Mouse (Mus musculus) intestine, postnatal 0 days (tissue): ENCODE measurements around the gene Kctd2. TPM values are rescaled to one million over a fixed set of nuclear protein-coding genes. Genes with fewer than 3 reads are reported as not detected.
"Not testable (repeated sequence)": the region's sequence is repeated elsewhere in the genome, so short reads cannot be mapped to it uniquely, and the experiment has no call there.

ENCODE experiments used
- ATAC-seq: fragments of 200-750 bp; cut with Nextera tagmentation; 2 replicates; pipeline ENCODE4 v1.8.0; 2017; ENCODE audit warnings: mild to moderate bottlenecking, moderate TSS enrichment, moderate library complexity
- H3K27ac ChIP-seq: fragments of 300-500 bp; sonication (generic); 2 replicates; pipeline ENCODE4 v1.5.1; 2014; ENCODE audit warnings: mild to moderate bottlenecking, low read depth, low read length, moderate library complexity
- H3K27me3 ChIP-seq: fragments of 300-500 bp; sonication (generic); replicated peaks from 2 replicates; pipeline ENCODE4 v1.6.1; 2014; ENCODE audit warnings: low read length, mixed read lengths; ENCODE audit not compliant: control insufficient read depth, insufficient read depth
- H3K36me3 ChIP-seq: fragments of 300-500 bp; sonication (generic); 2 replicates; pipeline ENCODE4 v1.6.1; 2014; ENCODE audit warnings: mild to moderate bottlenecking, moderate library complexity; ENCODE audit not compliant: control insufficient read depth, insufficient read depth
- H3K4me1 ChIP-seq: fragments of 300-500 bp; sonication (generic); replicated peaks from 2 replicates; pipeline ENCODE4 v1.6.1; 2014; ENCODE audit warnings: antibody characterized with exemption, low read length, mixed read lengths; ENCODE audit not compliant: control insufficient read depth, insufficient read depth
- H3K4me2 ChIP-seq: fragments of 300-500 bp; sonication (generic); replicated peaks from 2 replicates; pipeline ENCODE4 v1.6.1; 2014; ENCODE audit warnings: low read depth, mild to moderate bottlenecking, moderate library complexity
- H3K4me3 ChIP-seq: fragments of 300-500 bp; sonication (generic); 2 replicates; pipeline ENCODE4 v1.5.1; 2014; ENCODE audit warnings: low read depth, low read length
- H3K9ac ChIP-seq: fragments of 300-500 bp; sonication (generic); 2 replicates; pipeline ENCODE4 v1.6.1; 2014; ENCODE audit warnings: mild to moderate bottlenecking, low read depth, low read length
- H3K9me3 ChIP-seq: fragments of 300-500 bp; sonication (generic); 2 replicates; pipeline ENCODE4 v1.6.1; 2016; ENCODE audit warnings: mixed run types; ENCODE audit not compliant: control insufficient read depth
- CTCF ChIP-seq: sonication (generic); IDR thresholded peaks from 2 replicates; pipeline ENCODE4 v1.5.1; 2016; ENCODE audit warnings: low read depth, mild to moderate bottlenecking, control low read depth, antibody characterized with exemption, moderate library complexity
- WGBS: fragments of 180-500 bp; shearing (Covaris S2); extraction: QIAGEN DNeasy Blood & Tissue Kit; methylation state at CpG from one replicate; pipeline ENCODE4 v1.1.7; 2014; 5-methylcytosine and 5-hydroxymethylcytosine counted together
- polyA plus RNA-seq: library from polyadenylated mRNA; unstranded; fragments of >200 nt; fragmentation: Nextera tagmentation; extraction: Ambion mirVana; gene quantifications from 2 replicates; pipeline ENCODE4 v1.2.1, GENCODE M21; 2015

Gene Kctd2
- polyA plus RNA-seq, 1 experiment from 2014 or later = 17.5 TPM

DNA sequence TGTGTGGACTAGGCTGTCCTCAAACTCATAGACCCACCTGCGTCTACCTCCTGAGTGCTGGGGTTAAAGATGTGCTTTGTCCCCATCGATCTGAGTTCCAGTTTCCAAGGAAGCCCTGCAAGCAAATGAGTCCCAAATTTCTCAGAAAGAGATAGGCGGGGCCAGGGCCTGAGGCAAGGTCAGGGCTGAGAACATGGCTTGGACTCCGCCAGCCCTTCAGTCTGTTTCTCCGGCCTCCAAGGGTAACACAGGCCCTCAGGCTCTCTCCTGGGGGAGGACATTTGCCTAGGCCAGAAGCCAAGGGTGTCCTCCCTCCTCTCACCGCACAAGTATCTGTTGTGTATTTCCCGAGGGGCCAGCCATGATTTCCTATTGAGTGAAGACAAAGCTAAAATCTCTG, 52.3 kb downstream of the Kctd2 start:
- no peak for TF ChIP-seq CTCF

GRCm38 (mm10) chr11:115473626-115474275, 53.8 kb downstream of the Kctd2 start:
- WGBS = 24% methylated on average over 15 of the region's 15 CpGs
- Histone ChIP-seq H3K27ac (no peak overlapping the region; the same call in 1 of the 2 replicates), H3K4me3 (no peak overlapping the region), H3K9me3 (no peaks in the 10 kb centered on the region), H3K36me3 (no peaks in the 10 kb centered on the region), H3K4me2 (peak overlapping the region; percentile 6; the same call in 1 of the 2 replicates), H3K27me3 (no peaks in the 10 kb centered on the region), H3K9ac (no peak overlapping the region), H3K4me1 (0 out of 2 replicates have a peak, but pooled peaks cover 6% of the 10 kb centered on the region)
- ATAC-seq = peak; percentile 51
- peak; percentile 98 for TF ChIP-seq CTCF

More for the DNA sequence above, 52.3 kb downstream of the Kctd2 start:
- no peak for ATAC-seq
- Histone ChIP-seq H3K9me3 (no peaks in the 10 kb centered on the region), H3K4me1 (0 out of 2 replicates have a peak, but pooled peaks cover 6% of the 10 kb centered on the region), H3K27me3 (no peaks in the 10 kb centered on the region), H3K4me3 (no peak overlapping the region), H3K4me2 (no peak overlapping the region), H3K9ac (no peak overlapping the region), H3K36me3 (no peaks in the 10 kb centered on the region), H3K27ac (no peak overlapping the region)
- 84% methylated on average over 7 of the region's 7 CpGs for WGBS

GRCm38 (mm10) chr11:115475025-115475757, 55.3 kb downstream of the Kctd2 start, which contains the start of gene Armc7:
Gene Armc7 (plus strand): TSS chr11:115475667.
- peaks cover 8% of the 10 kb centered on the region; the same call in 1 of the 2 replicates for H3K36me3 ChIP-seq
- H3K4me3 ChIP-seq = peak within 1 kb of the TSS; percentile 79
- H3K4me1 ChIP-seq = 0 out of 2 replicates have a peak, but pooled peaks cover 6% of the 10 kb centered on the region
- no peak for TF ChIP-seq CTCF
- no peaks in the 10 kb centered on the region for H3K9me3 ChIP-seq
- H3K27ac ChIP-seq = peak within 1 kb of the TSS; percentile 31; the same call in 1 of the 2 replicates
- WGBS = under 1% methylated on average over 26 of the region's 26 CpGs
- no peaks in the 10 kb centered on the region for H3K27me3 ChIP-seq
- ATAC-seq = peak; percentile 92
- H3K4me2 ChIP-seq = peak within 1 kb of the TSS; percentile 89
- peak within 1 kb of the TSS; percentile 81 for H3K9ac ChIP-seq

DNA sequence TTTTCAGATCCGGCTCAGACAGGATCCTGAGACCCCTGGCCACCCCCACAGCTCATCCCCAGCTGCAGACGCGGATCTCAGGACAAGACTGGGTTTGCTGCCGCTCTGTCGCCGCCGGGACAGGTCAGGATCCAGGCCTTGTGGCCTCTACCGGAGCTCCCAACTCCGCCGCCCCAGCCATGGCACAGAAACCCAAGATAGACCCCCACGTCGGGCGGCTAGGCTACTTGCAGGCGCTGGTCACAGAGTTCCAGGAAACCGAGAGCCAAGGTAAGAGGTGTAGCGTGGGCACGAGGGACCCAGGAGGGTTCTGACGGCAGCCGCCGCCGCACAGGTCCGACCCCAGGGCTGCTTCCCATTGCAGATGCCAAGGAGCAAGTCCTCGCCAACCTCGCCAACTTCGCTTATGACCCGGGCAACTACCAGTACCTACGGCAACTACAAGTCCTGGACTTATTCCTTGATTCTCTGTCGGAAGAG, 55.9 kb downstream of the Kctd2 start:
- Histone ChIP-seq H3K9me3 (no peaks in the 10 kb centered on the region), H3K36me3 (peaks cover 11% of the 10 kb centered on the region; the same call in 1 of the 2 replicates), H3K9ac (peak overlapping the region; percentile 81), H3K4me2 (peak overlapping the region; percentile 89), H3K27ac (peak overlapping the region; percentile 31; the same call in 1 of the 2 replicates), H3K27me3 (no peaks in the 10 kb centered on the region), H3K4me1 (0 out of 2 replicates have a peak, but pooled peaks cover 6% of the 10 kb centered on the region), H3K4me3 (peak overlapping the region; percentile 79)
- 3% methylated on average over 28 of the region's 28 CpGs for WGBS
- no peak; the same call in 1 of the 2 replicates for TF ChIP-seq CTCF
- ATAC-seq = peak; percentile 31

GRCm38 (mm10) chr11:115476630-115477029, 56.7 kb downstream of the Kctd2 start:
- not testable (repeated sequence) for H3K9ac ChIP-seq, ATAC-seq, H3K4me1 ChIP-seq, H3K27ac ChIP-seq, H3K27me3 ChIP-seq, H3K9me3 ChIP-seq
- 67% methylated on average over 4 of the region's 4 CpGs for WGBS
- H3K36me3 ChIP-seq = peaks cover 11% of the 10 kb centered on the region; the same call in 1 of the 2 replicates
- H3K4me3 ChIP-seq = peak overlapping the region; percentile 79; the same call in 1 of the 2 replicates
- H3K4me2 ChIP-seq = peak overlapping the region; percentile 89

DNA sequence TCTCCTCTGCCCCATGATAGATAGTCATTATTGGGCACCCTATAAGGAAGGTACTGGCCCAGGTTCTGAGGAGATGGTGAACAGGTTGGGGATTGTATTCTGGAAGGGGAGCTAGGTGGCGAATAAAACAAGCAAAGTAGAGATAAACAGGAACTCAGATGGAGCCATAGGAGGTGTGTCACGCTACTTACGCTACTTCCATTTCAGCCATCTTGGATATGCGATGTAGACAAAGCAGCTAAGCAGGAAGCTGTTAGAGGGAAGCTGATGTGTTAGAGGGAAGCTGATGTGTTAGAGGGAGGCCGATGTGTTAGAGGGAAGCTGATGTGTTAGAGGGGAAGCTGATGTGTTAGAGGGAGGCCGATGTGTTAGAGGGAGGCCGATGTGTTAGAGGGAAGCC, 57.5 kb downstream of the Kctd2 start:
- not testable (repeated sequence) for H3K27ac ChIP-seq, H3K4me1 ChIP-seq, ATAC-seq, H3K27me3 ChIP-seq, H3K9ac ChIP-seq, H3K4me3 ChIP-seq, H3K9me3 ChIP-seq, H3K4me2 ChIP-seq
- peaks cover 11% of the 10 kb centered on the region; the same call in 1 of the 2 replicates for H3K36me3 ChIP-seq
- 81% methylated on average over 7 of the region's 7 CpGs for WGBS
